Mouse (Mus musculus) forebrain, embryonic 12.5 days (tissue): Measurements from ENCODE around the gene Frmpd2. TPM values are rescaled to one million over a fixed set of nuclear protein-coding genes. Genes with fewer than 3 reads are reported as not detected.

Experiments
- ATAC-seq: fragments of 200-750 bp; cut with Nextera tagmentation; 2 replicates; pipeline ENCODE4 v1.8.0; 2017; ENCODE audit warnings: moderate TSS enrichment; ENCODE audit not compliant: low FRiP score
- H3K27ac ChIP-seq: fragments of 300-500 bp; sonication (generic); 2 replicates; pipeline ENCODE4 v1.5.1; 2016; ENCODE audit warnings: mild to moderate bottlenecking
- H3K27me3 ChIP-seq: fragments of 300-500 bp; sonication (generic); 2 replicates; pipeline ENCODE4 v1.6.1; 2016; ENCODE audit warnings: mild to moderate bottlenecking
- H3K36me3 ChIP-seq: fragments of 300-500 bp; sonication (generic); replicated peaks from 2 replicates; pipeline ENCODE4 v1.6.1; 2016; ENCODE audit warnings: mild to moderate bottlenecking
- H3K4me1 ChIP-seq: fragments of 300-500 bp; sonication (generic); 2 replicates; pipeline ENCODE4 v1.6.1; 2016
- H3K4me2 ChIP-seq: fragments of 300-500 bp; sonication (generic); 2 replicates; pipeline ENCODE4 v1.6.1; 2016; ENCODE audit warnings: mild to moderate bottlenecking, moderate library complexity
- H3K4me3 ChIP-seq: fragments of 300-500 bp; sonication (generic); replicated peaks from 2 replicates; pipeline ENCODE4 v1.5.1; 2016; ENCODE audit warnings: mild to moderate bottlenecking
- H3K9ac ChIP-seq: fragments of 300-500 bp; sonication (generic); 2 replicates; pipeline ENCODE4 v1.6.1; 2016; ENCODE audit warnings: mild to moderate bottlenecking
- H3K9me3 ChIP-seq: fragments of 300-500 bp; sonication (generic); 2 replicates; pipeline ENCODE4 v1.6.1; 2016
- WGBS: fragments of 180-500 bp; shearing (Covaris S2); methylation state at CpG from one replicate; pipeline ENCODE4 v1.1.7; 2016; 5-methylcytosine and 5-hydroxymethylcytosine counted together
- polyA plus RNA-seq: library from polyadenylated mRNA; unstranded; fragments of >200 nt; fragmentation: Nextera tagmentation; extraction: Ambion mirVana; gene quantifications from 2 replicates; pipeline ENCODE4 v1.2.1, GENCODE M21; 2016

The Frmpd2 gene
- polyA plus RNA-seq, 1 experiment from 2014 or later = 0.18 TPM

GRCm38 (mm10) chr14:33474461-33474860 is 3.0 kb downstream of the Frmpd2 start:
- no peak for ATAC-seq
- Histone ChIP-seq H3K27ac (no peak overlapping the region), H3K4me2 (no peak overlapping the region), H3K4me1 (peaks cover 7% of the 10 kb centered on the region; the same call in 1 of the 2 replicates), H3K27me3 (no peaks in the 10 kb centered on the region), H3K4me3 (no peak overlapping the region), H3K9ac (no peak overlapping the region), H3K36me3 (no peaks in the 10 kb centered on the region), H3K9me3 (no peaks in the 10 kb centered on the region)
- WGBS = 55% methylated on average over 2 of the region's 2 CpGs

GRCm38 (mm10) chr14:33476094-33476760 is 4.7 kb downstream of the Frmpd2 start:
- no peak overlapping the region for H3K4me3 ChIP-seq
- 16% methylated on average over 3 of the region's 3 CpGs for WGBS
- H3K9ac ChIP-seq = no peak overlapping the region
- H3K27me3 ChIP-seq = no peaks in the 10 kb centered on the region
- no peak for ATAC-seq
- peaks cover 7% of the 10 kb centered on the region; the same call in 1 of the 2 replicates for H3K4me1 ChIP-seq
- H3K9me3 ChIP-seq = no peaks in the 10 kb centered on the region
- no peaks in the 10 kb centered on the region for H3K36me3 ChIP-seq
- no peak overlapping the region for H3K27ac ChIP-seq
- H3K4me2 ChIP-seq = no peak overlapping the region

- no peak overlapping the region for H3K4me3 ChIP-seq
- no peak for ATAC-seq
- H3K36me3 ChIP-seq = no peaks in the 10 kb centered on the region
- no peak overlapping the region for H3K9ac ChIP-seq
- H3K27me3 ChIP-seq = no peaks in the 10 kb centered on the region
- H3K27ac ChIP-seq = no peak overlapping the region
- H3K4me1 ChIP-seq = no peaks in the 10 kb centered on the region
- 72% methylated on average over 3 of the region's 3 CpGs for WGBS
- H3K4me2 ChIP-seq = no peak overlapping the region
- no peaks in the 10 kb centered on the region for H3K9me3 ChIP-seq
Measured at GRCm38 (mm10) chr14:33481991-33482390, 10.5 kb downstream of the Frmpd2 start.

DNA sequence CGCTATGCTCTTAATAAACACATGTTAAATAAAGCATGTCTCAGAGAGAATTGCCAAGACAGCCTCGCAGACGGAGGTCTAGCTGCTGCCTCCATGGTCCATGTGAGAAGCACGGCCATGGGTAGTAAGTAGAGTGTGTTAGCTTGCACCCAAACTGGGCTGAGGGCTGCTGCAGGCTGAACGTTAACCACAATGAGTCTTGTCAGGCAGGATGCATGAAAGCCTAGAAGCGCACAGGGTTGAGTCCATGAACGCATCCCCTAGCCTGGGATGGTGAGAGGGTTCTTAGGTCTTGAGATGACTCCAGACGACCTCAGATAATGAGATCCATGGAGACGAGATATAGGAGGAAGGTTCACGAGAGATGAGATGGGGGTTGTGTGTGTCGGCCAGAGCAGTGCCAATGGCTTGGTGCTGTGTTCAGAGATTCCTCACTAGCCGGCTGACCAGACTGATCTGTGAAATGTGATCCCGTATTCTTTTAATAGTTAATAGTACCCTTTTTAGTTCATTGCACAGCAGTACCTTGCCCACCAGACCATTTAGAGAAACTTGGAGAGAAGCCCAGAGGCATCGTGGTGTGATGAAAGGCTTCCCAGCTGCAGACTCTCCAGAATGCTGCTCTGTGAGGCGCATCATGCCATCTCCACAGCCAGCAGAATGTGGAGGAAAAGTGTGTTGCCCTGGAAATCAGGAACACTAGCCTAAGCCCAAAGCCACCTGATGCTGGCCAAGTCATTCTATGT is 16.5 kb downstream of the Frmpd2 start:
- Histone ChIP-seq H3K36me3 (no peaks in the 10 kb centered on the region), H3K27me3 (no peaks in the 10 kb centered on the region), H3K9me3 (no peaks in the 10 kb centered on the region), H3K4me2 (no peak overlapping the region), H3K9ac (no peak overlapping the region), H3K4me1 (no peaks in the 10 kb centered on the region), H3K27ac (no peak overlapping the region), H3K4me3 (no peak overlapping the region)
- 83% methylated on average over 15 of the region's 15 CpGs for WGBS
- no peak for ATAC-seq

GRCm38 (mm10) chr14:33495226-33495625 is 23.7 kb downstream of the Frmpd2 start:
- H3K9ac ChIP-seq = no peak overlapping the region
- H3K4me3 ChIP-seq = no peak overlapping the region
- H3K9me3 ChIP-seq = no peaks in the 10 kb centered on the region
- H3K4me1 ChIP-seq = no peaks in the 10 kb centered on the region
- H3K4me2 ChIP-seq = no peak overlapping the region
- no peak for ATAC-seq
- no peaks in the 10 kb centered on the region for H3K36me3 ChIP-seq
- no peak overlapping the region for H3K27ac ChIP-seq
- 0 out of 2 replicates have a peak, but pooled peaks cover 4% of the 10 kb centered on the region for H3K27me3 ChIP-seq
- WGBS = 72% methylated on average over 4 of the region's 4 CpGs

DNA sequence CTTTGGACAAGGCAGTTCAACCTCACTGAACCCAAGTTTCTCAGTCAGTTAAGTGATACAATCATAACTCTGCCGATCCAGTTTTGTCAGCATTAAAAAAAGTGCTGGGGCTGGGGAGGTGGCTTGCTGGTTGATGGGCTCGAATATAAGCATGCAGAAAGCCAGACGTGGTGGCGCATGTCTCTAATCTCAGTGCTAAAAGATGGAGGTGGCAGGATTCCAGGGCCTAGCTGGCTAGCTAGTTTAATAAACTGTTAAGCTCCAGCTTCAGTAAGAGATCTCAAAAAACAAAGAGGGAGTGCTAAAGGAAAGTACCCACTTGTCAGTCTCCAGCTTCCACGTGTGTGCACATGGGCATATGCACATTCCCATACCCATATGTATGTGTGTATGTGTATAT is 25.9 kb downstream of the Frmpd2 start:
- H3K9me3 ChIP-seq = no peaks in the 10 kb centered on the region
- no peak overlapping the region for H3K4me2 ChIP-seq
- H3K4me1 ChIP-seq = no peaks in the 10 kb centered on the region
- no peaks in the 10 kb centered on the region for H3K36me3 ChIP-seq
- 78% methylated on average over 5 of the region's 5 CpGs for WGBS
- H3K27ac ChIP-seq = no peak overlapping the region
- no peak overlapping the region for H3K9ac ChIP-seq
- H3K4me3 ChIP-seq = no peak overlapping the region
- 0 out of 2 replicates have a peak, but pooled peaks cover 4% of the 10 kb centered on the region for H3K27me3 ChIP-seq
- ATAC-seq = no peak

GRCm38 (mm10) chr14:33498849-33499248 is 27.4 kb downstream of the Frmpd2 start:
- Histone ChIP-seq H3K27ac (no peak overlapping the region), H3K9me3 (no peaks in the 10 kb centered on the region), H3K27me3 (0 out of 2 replicates have a peak, but pooled peaks cover 4% of the 10 kb centered on the region), H3K9ac (no peak overlapping the region), H3K4me3 (no peak overlapping the region), H3K4me1 (no peaks in the 10 kb centered on the region), H3K36me3 (no peaks in the 10 kb centered on the region), H3K4me2 (no peak overlapping the region)
- WGBS = 70% methylated on average over 3 of the region's 3 CpGs
- ATAC-seq = no peak

- Histone ChIP-seq H3K4me1 (no peaks in the 10 kb centered on the region), H3K27ac (no peak overlapping the region), H3K27me3 (0 out of 2 replicates have a peak, but pooled peaks cover 1% of the 10 kb centered on the region), H3K9me3 (no peaks in the 10 kb centered on the region), H3K4me2 (no peak overlapping the region), H3K36me3 (no peaks in the 10 kb centered on the region), H3K4me3 (no peak overlapping the region), H3K9ac (no peak overlapping the region)
- WGBS = 80% methylated on average over 10 of the region's 10 CpGs
- ATAC-seq = no peak
Measured at GRCm38 (mm10) chr14:33500631-33501030, 29.1 kb downstream of the Frmpd2 start.

- H3K27me3 ChIP-seq = no peaks in the 10 kb centered on the region
- no peak overlapping the region for H3K4me3 ChIP-seq
- 87% methylated on average over 9 of the region's 9 CpGs for WGBS
- H3K27ac ChIP-seq = no peak overlapping the region
- H3K36me3 ChIP-seq = no peaks in the 10 kb centered on the region
- H3K4me2 ChIP-seq = no peak overlapping the region
- no peak overlapping the region for H3K9ac ChIP-seq
- H3K9me3 ChIP-seq = no peaks in the 10 kb centered on the region
- no peak for ATAC-seq
- no peaks in the 10 kb centered on the region for H3K4me1 ChIP-seq
Measured at GRCm38 (mm10) chr14:33503311-33503710, 31.8 kb downstream of the Frmpd2 start.

GRCm38 (mm10) chr14:33506696-33507095 is 35.2 kb downstream of the Frmpd2 start:
- 82% methylated on average over 4 of the region's 4 CpGs for WGBS
- Histone ChIP-seq H3K4me3 (no peak overlapping the region), H3K9me3 (no peaks in the 10 kb centered on the region), H3K36me3 (no peaks in the 10 kb centered on the region), H3K4me1 (no peaks in the 10 kb centered on the region), H3K4me2 (no peak overlapping the region), H3K27me3 (no peaks in the 10 kb centered on the region), H3K9ac (no peak overlapping the region), H3K27ac (no peak overlapping the region)
- ATAC-seq = no peak

DNA sequence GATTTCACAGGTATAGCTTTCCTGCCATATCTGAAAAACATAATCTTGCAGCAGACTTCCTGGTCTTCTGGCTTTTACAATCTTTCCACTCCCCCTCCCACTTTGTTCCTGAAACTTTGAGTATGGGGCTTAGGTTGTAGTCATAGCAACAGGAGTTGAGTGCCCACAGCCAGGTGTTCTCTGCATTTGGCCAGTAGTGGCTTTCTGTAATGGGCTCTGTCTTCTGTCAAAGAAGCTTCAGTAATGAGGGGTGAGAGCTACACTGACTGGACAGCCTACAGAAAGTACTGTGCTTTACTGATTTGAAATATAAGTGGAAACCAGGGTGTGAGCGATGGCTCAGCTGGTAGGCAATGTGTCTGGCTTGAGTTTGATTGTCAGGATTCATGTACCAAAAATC is 37.2 kb downstream of the Frmpd2 start:
- H3K36me3 ChIP-seq = no peaks in the 10 kb centered on the region
- 0 out of 2 replicates have a peak, but pooled peaks cover 1% of the 10 kb centered on the region for H3K4me1 ChIP-seq
- no peak overlapping the region for H3K9ac ChIP-seq
- H3K4me2 ChIP-seq = no peak overlapping the region
- H3K9me3 ChIP-seq = no peaks in the 10 kb centered on the region
- H3K4me3 ChIP-seq = no peak overlapping the region
- H3K27ac ChIP-seq = no peak overlapping the region
- no peaks in the 10 kb centered on the region for H3K27me3 ChIP-seq
- WGBS = 91% methylated on average over 1 of the region's 1 CpGs
- ATAC-seq = no peak

GRCm38 (mm10) chr14:33513877-33514276 is 42.4 kb downstream of the Frmpd2 start:
- no peak overlapping the region for H3K27ac ChIP-seq
- no peaks in the 10 kb centered on the region for H3K9me3 ChIP-seq
- H3K4me2 ChIP-seq = no peak overlapping the region
- no peak overlapping the region for H3K9ac ChIP-seq
- no peak for ATAC-seq
- no peaks in the 10 kb centered on the region for H3K36me3 ChIP-seq
- H3K4me3 ChIP-seq = no peak overlapping the region
- H3K27me3 ChIP-seq = no peaks in the 10 kb centered on the region
- WGBS = 69% methylated on average over 5 of the region's 5 CpGs
- 0 out of 2 replicates have a peak, but pooled peaks cover 4% of the 10 kb centered on the region for H3K4me1 ChIP-seq
